Mouse (Mus musculus) midbrain, embryonic 13.5 days (tissue): ENCODE results near the gene Armc2. TPM values are rescaled to one million over a fixed set of nuclear protein-coding genes. Genes with fewer than 3 reads are reported as not detected.
A peak's percentile ranks its signal among the peaks of the same experiment; 100 is the strongest.

ENCODE experiments used
- ATAC-seq: fragments of 200-750 bp; cut with Nextera tagmentation; 2 replicates; pipeline ENCODE4 v1.8.0; 2017; ENCODE audit warnings: mild to moderate bottlenecking, moderate TSS enrichment, moderate library complexity
- H3K27ac ChIP-seq: fragments of 300-500 bp; sonication (generic); 2 replicates; pipeline ENCODE4 v1.5.1; 2015; ENCODE audit warnings: inconsistent platforms, mild to moderate bottlenecking, moderate library complexity
- H3K27me3 ChIP-seq: fragments of 300-500 bp; sonication (generic); 2 replicates; pipeline ENCODE4 v1.6.1; 2015; ENCODE audit warnings: mild to moderate bottlenecking, inconsistent platforms
- H3K36me3 ChIP-seq: fragments of 300-500 bp; sonication (generic); 2 replicates; pipeline ENCODE4 v1.6.1; 2015; ENCODE audit warnings: mild to moderate bottlenecking, inconsistent platforms
- H3K4me1 ChIP-seq: fragments of 300-500 bp; sonication (generic); replicated peaks from 2 replicates; pipeline ENCODE4 v1.6.1; 2015; ENCODE audit warnings: inconsistent platforms
- H3K4me2 ChIP-seq: fragments of 300-500 bp; sonication (generic); replicated peaks from 2 replicates; pipeline ENCODE4 v1.6.1; 2015; ENCODE audit warnings: moderate library complexity, mild to moderate bottlenecking, inconsistent platforms
- H3K4me3 ChIP-seq: fragments of 300-500 bp; sonication (generic); replicated peaks from 2 replicates; pipeline ENCODE4 v1.5.1; 2015; ENCODE audit warnings: mild to moderate bottlenecking, inconsistent platforms
- H3K9ac ChIP-seq: fragments of 300-500 bp; sonication (generic); replicated peaks from 2 replicates; pipeline ENCODE4 v1.6.1; 2015; ENCODE audit warnings: mild to moderate bottlenecking, inconsistent platforms
- H3K9me3 ChIP-seq: fragments of 300-500 bp; sonication (generic); 2 replicates; pipeline ENCODE4 v1.6.1; 2016; ENCODE audit warnings: mild to moderate bottlenecking, inconsistent platforms
- WGBS: fragments of 180-500 bp; shearing (Covaris S2); methylation state at CpG from one replicate; pipeline ENCODE4 v1.1.7; 2015; 5-methylcytosine and 5-hydroxymethylcytosine counted together
- polyA plus RNA-seq: library from polyadenylated mRNA; unstranded; fragments of >200 nt; fragmentation: Nextera tagmentation; extraction: Ambion mirVana; gene quantifications from 2 replicates; pipeline ENCODE4 v1.2.1, GENCODE M21; 2015

Armc2 gene
- polyA plus RNA-seq, 1 experiment from 2014 or later, result 6.8 TPM

DNA sequence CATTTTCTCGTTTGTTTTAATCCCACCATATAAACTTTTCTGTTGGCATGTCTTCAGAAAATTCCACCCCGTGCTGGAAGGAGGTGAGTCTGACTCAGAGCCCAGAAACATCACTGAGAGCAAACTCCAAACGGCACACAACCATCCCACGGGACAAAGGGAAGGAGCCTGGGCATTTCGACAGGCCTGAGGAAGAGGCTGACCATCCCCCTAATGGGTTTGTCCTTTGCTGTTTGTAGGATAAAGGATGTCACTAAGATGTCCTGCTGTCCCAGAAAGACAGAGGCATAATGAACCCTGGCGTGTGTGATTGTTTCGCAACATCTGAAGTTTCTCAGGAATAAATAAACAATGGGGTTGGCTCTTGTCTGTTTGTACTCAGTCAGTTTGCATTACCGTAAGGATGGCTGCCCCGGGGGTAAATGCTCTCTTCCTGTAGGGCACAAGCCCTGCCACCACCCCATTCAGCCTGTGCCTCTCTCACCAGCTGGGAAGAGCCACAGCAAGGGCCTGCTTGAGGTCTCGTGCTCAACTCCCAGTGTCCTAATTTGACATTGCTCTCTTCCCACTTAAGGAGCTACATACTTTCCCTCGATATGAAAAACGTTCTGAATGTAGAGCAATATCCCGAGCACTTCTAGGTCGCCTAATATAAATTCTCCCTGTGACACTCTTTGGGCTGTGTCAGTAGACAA lies 26.7 kb downstream of the Armc2 start:
- H3K4me1 ChIP-seq, result peaks cover 9% of the 10 kb centered on the region
- WGBS, result 19% methylated on average over 14 of the region's 14 CpGs
- no peaks in the 10 kb centered on the region for H3K36me3 ChIP-seq

DNA sequence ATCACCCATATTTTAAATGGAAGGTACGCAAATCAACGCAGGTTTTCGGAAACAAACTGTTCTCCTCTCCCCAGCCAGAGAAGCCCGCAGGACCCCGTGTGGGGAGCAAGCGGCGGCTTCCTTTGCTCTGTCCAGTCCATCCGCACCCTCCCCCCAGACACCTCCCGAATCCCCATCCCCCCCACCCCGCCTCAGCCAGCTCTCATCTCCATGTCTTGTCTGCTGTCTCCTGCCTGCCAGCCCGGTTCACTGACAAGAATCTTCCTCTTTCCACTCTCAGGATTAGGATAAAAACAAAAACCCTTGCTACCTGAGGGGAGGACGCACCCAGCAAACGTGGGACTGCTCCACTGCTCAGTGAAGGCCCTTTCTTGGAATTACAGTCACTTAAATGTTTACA lies 27.3 kb downstream of the Armc2 start:
- Histone ChIP-seq H3K9ac (no peak overlapping the region), H3K9me3 (no peaks in the 10 kb centered on the region), H3K4me3 (no peak overlapping the region), H3K27ac (no peak overlapping the region), H3K27me3 (peaks cover 18% of the 10 kb centered on the region), H3K4me1 (peaks cover 9% of the 10 kb centered on the region), H3K4me2 (no peak overlapping the region), H3K36me3 (no peaks in the 10 kb centered on the region)
- WGBS, result 19% methylated on average over 13 of the region's 13 CpGs
- no peak for ATAC-seq

More for the DNA sequence above, 26.7 kb downstream of the Armc2 start:
- Histone ChIP-seq H3K4me3 (no peak overlapping the region), H3K9me3 (no peaks in the 10 kb centered on the region), H3K9ac (no peak overlapping the region), H3K27ac (no peak overlapping the region), H3K27me3 (peaks cover 18% of the 10 kb centered on the region), H3K4me2 (no peak overlapping the region)
- ATAC-seq, result no peak

DNA sequence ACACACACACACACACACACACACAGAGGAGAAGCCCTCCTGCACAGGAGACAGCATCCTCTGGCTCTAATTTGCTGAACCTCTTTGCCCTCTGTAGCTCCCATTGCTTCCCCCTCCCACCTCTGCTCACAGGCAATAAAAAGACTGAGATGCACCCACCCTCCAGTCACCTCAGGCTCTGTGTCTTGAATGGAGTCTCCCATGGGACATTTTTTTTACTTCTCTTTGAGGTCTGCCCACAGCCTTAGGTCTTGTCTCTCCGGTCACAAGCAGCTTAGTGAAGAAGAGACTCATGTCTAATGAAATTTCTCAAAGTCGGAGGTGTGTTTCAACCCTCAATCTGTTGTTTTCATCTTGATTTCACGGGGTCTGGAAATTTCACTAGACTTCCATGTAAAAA lies 29.3 kb downstream of the Armc2 start:
- WGBS, result 88% methylated on average over 3 of the region's 3 CpGs
- peaks cover 9% of the 10 kb centered on the region for H3K4me1 ChIP-seq
- no peak overlapping the region for H3K27ac ChIP-seq
- no peaks in the 10 kb centered on the region for H3K36me3 ChIP-seq
- no peak overlapping the region for H3K9ac ChIP-seq
- no peak overlapping the region for H3K4me3 ChIP-seq
- H3K4me2 ChIP-seq, result no peak overlapping the region
- peaks cover 15% of the 10 kb centered on the region for H3K27me3 ChIP-seq
- ATAC-seq, result no peak
- H3K9me3 ChIP-seq, result no peaks in the 10 kb centered on the region

DNA sequence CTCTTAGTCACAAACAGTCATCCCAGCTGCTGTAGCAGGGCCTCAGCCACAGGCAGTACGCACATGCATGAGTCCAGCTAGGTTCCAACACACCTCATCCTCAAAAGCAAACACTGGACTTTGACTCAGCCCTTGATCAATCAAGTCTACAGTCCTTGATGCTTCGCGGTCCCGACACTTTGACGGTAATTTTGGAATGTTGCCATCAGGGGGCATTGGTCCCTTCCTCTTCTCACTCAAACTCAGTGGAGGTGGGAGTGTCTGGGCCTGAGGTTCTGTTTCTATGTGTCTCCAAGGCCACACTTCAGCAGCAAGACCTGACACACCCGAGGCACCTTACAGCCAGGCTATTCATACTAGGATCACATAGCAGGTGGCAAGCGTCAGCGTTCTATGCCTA lies 32.1 kb downstream of the Armc2 start:
- ATAC-seq, result no peak
- no peak overlapping the region for H3K4me3 ChIP-seq
- no peaks in the 10 kb centered on the region for H3K9me3 ChIP-seq
- H3K4me2 ChIP-seq, result no peak overlapping the region
- H3K27me3 ChIP-seq, result peaks cover 13% of the 10 kb centered on the region
- no peaks in the 10 kb centered on the region for H3K36me3 ChIP-seq
- no peak overlapping the region for H3K9ac ChIP-seq
- 90% methylated on average over 8 of the region's 8 CpGs for WGBS
- H3K4me1 ChIP-seq, result peaks cover 2% of the 10 kb centered on the region
- H3K27ac ChIP-seq, result no peak overlapping the region

DNA sequence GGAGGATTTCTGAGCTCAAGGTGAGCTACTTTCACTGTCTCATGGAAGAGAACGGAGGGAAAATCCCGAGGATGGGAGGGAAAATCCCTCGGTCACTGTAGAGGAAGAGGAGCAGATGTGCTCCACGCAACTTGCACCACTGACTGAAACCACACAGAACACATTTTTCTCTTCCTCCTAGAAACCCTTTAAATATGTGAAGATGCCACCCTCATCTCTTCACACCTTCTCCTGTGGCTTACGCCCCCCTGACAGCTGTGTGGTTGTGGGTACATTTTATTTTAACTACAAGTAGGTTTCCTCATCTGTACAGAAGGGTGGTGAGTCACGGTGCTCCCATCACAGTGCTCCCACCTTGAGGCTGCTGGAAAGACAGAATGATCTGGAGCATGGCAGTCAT lies 34.0 kb downstream of the Armc2 start:
- Histone ChIP-seq H3K4me1 (no peaks in the 10 kb centered on the region), H3K9me3 (no peaks in the 10 kb centered on the region), H3K4me3 (no peak overlapping the region), H3K4me2 (no peak overlapping the region), H3K36me3 (no peaks in the 10 kb centered on the region), H3K9ac (no peak overlapping the region), H3K27me3 (0 out of 2 replicates have a peak, but pooled peaks cover 3% of the 10 kb centered on the region), H3K27ac (no peak overlapping the region)
- 92% methylated on average over 6 of the region's 6 CpGs for WGBS
- ATAC-seq, result no peak

DNA sequence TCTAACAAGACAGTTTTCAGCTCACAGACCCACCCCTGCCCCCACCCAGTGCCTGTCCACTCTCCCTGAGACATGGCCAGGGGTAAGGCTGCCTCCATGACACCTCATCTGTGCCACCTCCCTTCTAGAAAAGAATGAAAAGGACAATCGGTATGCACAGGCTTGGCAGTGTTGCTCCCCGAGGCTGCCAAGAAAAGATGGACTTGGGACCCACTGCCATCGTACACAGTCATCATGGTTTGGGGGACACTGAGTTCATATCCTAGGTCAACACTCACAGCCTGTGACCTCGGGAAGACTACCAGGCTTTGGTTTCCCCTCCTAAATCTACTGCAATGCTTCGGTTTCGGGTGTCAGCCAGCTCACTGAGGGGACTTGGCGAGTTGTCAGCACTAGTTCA lies 35.4 kb downstream of the Armc2 start:
- ATAC-seq, result no peak
- H3K4me3 ChIP-seq, result no peak overlapping the region
- H3K4me2 ChIP-seq, result no peak overlapping the region
- 0 out of 2 replicates have a peak, but pooled peaks cover 2% of the 10 kb centered on the region for H3K27me3 ChIP-seq
- 76% methylated on average over 7 of the region's 7 CpGs for WGBS
- H3K9me3 ChIP-seq, result no peaks in the 10 kb centered on the region
- no peak overlapping the region for H3K9ac ChIP-seq
- H3K4me1 ChIP-seq, result no peaks in the 10 kb centered on the region
- H3K36me3 ChIP-seq, result no peaks in the 10 kb centered on the region
- H3K27ac ChIP-seq, result no peak overlapping the region

DNA sequence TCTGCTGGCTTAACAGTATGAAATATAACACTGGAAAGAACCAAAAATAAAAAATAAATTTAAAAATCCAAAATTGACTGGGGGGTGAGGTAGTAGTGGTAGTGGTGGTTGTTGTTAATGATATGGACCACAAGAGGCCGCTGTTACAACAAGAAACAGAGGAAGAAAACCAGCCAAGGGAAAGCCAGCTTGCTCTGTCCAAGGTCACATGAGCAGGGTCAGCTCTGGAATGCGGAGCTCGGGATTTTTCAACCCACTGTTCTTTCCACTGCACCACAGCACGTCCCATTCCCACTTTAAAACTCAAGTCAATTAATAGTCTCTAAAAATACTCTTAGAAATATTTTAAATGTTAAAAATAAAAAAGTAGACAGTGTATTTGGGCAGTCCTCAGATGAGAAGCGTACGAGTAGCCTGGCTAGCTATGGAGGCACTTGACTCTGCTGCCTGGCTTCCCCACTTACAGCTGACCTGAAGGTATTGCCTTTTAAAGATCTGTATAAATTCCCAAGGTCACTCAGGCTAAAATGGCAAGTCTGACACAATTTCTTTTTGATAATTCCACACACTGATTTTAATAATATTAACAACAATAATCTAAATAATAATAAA lies 37.4 kb downstream of the Armc2 start:
- WGBS, result 27% methylated on average over 6 of the region's 6 CpGs
- Histone ChIP-seq H3K4me1 (no peaks in the 10 kb centered on the region), H3K9ac (no peak overlapping the region), H3K9me3 (no peaks in the 10 kb centered on the region), H3K36me3 (no peaks in the 10 kb centered on the region), H3K27me3 (0 out of 2 replicates have a peak, but pooled peaks cover 2% of the 10 kb centered on the region), H3K27ac (no peak overlapping the region), H3K4me2 (no peak overlapping the region), H3K4me3 (no peak overlapping the region)
- ATAC-seq, result peak; percentile 60

DNA sequence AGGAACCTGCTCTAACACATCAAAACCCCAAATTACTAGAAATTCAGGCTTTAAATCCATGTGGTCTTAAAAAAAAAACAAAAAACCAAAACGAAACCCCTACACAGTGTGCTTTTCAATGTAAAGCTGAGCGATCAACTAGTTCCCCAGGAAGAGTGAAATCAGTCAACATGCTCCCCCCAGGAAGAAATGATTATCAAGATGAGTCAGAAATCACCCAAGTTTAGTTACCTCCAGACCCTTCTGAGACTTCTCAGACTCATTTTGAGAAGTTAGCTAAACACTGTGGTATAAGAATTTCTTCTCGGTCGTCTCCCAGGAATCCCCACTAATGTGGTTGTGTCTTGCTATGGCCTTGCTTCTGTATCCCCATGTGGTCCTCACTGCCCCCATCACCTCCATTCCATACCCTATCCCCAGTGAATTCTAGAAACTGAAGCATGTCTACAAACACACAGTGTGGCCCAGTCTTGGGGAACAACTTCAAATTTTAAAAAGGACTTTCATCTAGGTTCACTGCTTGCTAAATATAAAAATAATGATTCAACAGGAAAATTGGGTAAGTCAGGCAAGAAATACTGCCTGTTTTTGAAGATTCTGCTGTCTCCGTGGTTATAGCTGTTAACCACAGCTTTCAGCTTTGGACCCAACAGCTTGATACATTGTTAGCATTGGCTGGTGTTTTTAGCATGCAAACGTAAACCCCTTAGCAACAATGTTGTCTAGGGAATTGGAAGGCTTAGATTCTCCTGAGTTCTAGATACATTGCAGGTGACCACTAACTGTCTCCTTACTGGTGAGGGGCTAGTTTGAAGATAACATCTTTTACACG lies 39.6 kb downstream of the Armc2 start:
- no peak overlapping the region for H3K4me2 ChIP-seq
- no peaks in the 10 kb centered on the region for H3K4me1 ChIP-seq
- H3K27me3 ChIP-seq, result 0 out of 2 replicates have a peak, but pooled peaks cover 2% of the 10 kb centered on the region
- H3K36me3 ChIP-seq, result no peaks in the 10 kb centered on the region
- no peak for ATAC-seq
- no peaks in the 10 kb centered on the region for H3K9me3 ChIP-seq
- H3K4me3 ChIP-seq, result no peak overlapping the region
- 87% methylated on average over 7 of the region's 7 CpGs for whole genome bisulfite sequencing
- no peak overlapping the region for H3K9ac ChIP-seq
- H3K27ac ChIP-seq, result no peak overlapping the region

DNA sequence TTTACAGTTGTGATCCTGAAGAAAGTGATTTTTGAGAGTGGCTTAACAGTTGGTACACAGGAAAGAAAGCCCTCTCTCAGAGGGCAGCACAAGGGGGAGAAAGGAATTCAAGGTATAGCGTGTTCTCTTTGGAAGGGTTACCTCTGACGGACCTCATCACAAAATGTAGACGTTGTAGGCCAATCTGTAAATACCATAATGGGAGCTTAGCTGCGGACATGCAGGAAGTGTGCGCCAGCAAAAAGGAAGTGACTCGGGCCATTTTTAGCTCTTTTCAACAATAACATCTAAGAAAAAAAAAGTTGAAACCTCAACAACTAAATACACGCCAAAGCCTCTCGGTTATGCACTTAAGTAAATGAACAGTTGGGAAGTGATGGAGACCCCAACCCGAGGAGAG lies 45.6 kb downstream of the Armc2 start:
- Histone ChIP-seq H3K36me3 (no peaks in the 10 kb centered on the region), H3K27ac (no peak overlapping the region), H3K4me1 (no peaks in the 10 kb centered on the region), H3K9me3 (no peaks in the 10 kb centered on the region), H3K27me3 (no peaks in the 10 kb centered on the region), H3K4me3 (no peak overlapping the region), H3K9ac (no peak overlapping the region), H3K4me2 (no peak overlapping the region)
- 90% methylated on average over 9 of the region's 9 CpGs for WGBS
- ATAC-seq, result no peak

DNA sequence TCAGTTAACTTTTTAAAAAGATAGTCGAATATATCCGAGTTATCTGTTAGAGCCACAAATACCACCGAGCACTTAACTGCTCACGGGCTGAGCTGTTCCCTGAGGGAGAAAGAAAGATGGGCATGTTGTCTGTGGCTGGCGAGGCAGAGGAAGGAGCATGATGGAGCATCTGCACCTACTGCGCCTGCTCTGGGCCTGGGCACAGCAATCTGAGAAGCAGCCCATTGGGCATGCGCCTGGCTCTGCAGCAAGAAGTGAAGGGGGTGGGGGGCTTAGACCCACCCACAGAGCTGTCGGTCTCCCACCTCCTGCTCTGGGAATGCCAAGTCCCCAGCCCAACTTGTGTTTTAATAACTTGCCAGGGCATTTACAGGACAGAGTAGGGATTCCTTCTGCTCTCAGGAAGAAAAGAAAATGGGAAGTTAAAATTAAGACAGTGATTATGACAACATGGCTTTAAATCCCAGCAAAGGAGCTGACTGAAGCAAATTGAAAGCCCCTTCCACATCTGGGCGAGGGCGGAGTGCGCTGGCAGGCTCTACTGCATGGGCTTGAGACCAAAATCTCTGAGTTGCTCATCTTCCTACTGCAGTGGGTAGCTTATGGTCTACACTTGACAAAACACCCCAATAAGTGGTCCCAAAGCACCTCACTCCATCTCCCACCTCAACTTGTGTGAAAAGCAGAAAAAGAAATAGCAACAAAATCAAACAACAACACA lies 50.2 kb downstream of the Armc2 start:
- Histone ChIP-seq H3K9me3 (no peaks in the 10 kb centered on the region), H3K4me2 (no peak overlapping the region), H3K27me3 (no peaks in the 10 kb centered on the region), H3K4me1 (no peaks in the 10 kb centered on the region), H3K4me3 (no peak overlapping the region), H3K9ac (no peak overlapping the region), H3K27ac (no peak overlapping the region), H3K36me3 (no peaks in the 10 kb centered on the region)
- 84% methylated on average over 11 of the region's 11 CpGs for WGBS
- no peak for ATAC-seq

DNA sequence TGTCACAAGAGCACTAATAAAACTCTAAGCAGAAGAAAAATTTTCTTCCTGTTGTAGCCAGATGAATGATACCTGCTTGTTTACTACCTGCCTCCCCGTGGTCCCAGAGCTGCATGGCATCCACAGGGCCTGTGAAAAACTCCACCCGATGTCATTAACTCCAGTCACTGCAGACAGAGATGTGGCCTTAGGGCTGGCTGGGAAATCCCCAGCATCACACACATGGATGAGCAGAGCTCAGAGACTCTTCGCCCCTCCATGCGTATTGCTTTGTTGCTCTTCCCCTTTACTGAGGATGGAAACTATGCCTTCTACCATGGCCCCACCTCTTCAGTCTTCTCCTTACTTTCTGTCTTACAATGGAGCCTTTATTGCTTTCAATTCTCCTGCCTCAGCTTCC lies 55.5 kb downstream of the Armc2 start:
- no peaks in the 10 kb centered on the region for H3K27me3 ChIP-seq
- ATAC-seq, result no peak
- H3K4me2 ChIP-seq, result no peak overlapping the region
- H3K9ac ChIP-seq, result no peak overlapping the region
- H3K27ac ChIP-seq, result no peak overlapping the region
- 0 out of 2 replicates have a peak, but pooled peaks cover 2% of the 10 kb centered on the region for H3K9me3 ChIP-seq
- no peaks in the 10 kb centered on the region for H3K4me1 ChIP-seq
- WGBS, result 64% methylated on average over 4 of the region's 4 CpGs
- no peaks in the 10 kb centered on the region for H3K36me3 ChIP-seq
- H3K4me3 ChIP-seq, result no peak overlapping the region

DNA sequence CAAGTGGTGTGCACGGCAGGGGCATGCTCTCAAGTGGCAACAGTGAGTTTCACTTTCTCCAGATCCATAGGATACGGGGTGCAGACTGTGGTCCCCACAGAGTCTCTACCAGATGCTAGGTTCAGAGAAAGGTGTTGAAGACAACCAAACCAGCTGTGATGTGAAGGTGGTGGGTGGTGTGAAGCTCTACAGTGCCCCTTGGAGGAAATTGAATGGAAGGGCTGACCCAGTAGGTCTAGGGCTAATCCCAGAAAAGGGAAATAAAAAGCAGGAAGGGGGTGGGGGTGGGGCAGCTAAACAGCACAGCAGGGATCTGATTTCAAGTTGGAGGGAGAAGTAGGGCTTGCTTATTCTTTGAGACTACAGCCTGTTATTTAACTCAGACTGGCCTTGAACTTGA lies 58.4 kb downstream of the Armc2 start:
- no peak overlapping the region for H3K9ac ChIP-seq
- no peaks in the 10 kb centered on the region for H3K27me3 ChIP-seq
- no peak for ATAC-seq
- WGBS, result 82% methylated on average over 2 of the region's 2 CpGs
- H3K4me3 ChIP-seq, result no peak overlapping the region
- 0 out of 2 replicates have a peak, but pooled peaks cover 2% of the 10 kb centered on the region for H3K9me3 ChIP-seq
- H3K27ac ChIP-seq, result no peak overlapping the region
- H3K36me3 ChIP-seq, result no peaks in the 10 kb centered on the region
- H3K4me1 ChIP-seq, result no peaks in the 10 kb centered on the region
- no peak overlapping the region for H3K4me2 ChIP-seq
